Mouse (Mus musculus) lung, postnatal 25 days (tissue): ENCODE data around the gene Hrc.
A peak's percentile ranks its signal among the peaks of the same experiment; 100 is the strongest.

Experiments used
- DNase-seq: peaks from one replicate; pipeline ENCODE4 v3.0.0; 2022; ENCODE audit warnings: low spot score

The Hrc gene

DNA sequence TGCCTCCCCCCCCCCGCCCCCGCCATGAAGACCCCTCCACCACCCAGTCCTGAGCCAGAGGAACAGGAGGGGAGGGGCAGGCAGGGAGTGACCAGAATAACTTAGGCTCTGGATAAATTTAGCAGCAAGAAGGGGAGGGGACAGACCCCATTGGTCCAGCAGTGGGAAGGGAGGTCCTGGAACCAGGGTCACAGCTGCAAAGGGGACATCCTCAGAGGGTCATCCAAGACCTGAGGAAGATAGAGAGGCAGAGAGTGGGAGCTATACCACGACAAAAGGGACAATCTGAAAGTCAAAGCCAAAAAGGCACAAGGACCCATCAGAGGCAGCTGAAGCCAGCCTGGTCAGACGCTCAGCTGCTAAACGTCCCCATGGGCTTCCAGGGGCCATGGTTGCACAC lies at the start of gene Hrc:
Gene Hrc, plus strand, starts transcription at position 235 of the 400 bp plus-strand sequence.
- no peak for DNase-seq

DNA sequence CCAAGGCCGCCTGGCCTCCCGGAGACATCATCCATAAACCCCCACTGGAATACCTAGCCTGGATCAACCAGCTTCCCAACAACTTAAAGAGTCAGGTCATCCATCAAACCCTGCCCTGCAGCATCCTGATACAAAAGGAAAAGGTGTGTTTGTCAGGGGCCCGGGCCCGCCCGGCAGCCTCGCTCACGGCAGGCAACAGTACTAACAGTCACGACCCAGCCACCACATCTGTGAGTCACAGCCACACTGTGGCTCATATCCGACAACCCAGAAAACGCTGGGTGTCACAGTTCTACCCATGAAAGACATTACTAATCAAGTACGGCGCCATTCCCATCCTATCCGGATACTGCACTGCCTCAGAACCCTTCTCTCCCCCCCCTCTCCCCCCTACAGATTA lies 48.6 kb upstream of the Hrc start:
- DNase-seq, result no peak

DNA sequence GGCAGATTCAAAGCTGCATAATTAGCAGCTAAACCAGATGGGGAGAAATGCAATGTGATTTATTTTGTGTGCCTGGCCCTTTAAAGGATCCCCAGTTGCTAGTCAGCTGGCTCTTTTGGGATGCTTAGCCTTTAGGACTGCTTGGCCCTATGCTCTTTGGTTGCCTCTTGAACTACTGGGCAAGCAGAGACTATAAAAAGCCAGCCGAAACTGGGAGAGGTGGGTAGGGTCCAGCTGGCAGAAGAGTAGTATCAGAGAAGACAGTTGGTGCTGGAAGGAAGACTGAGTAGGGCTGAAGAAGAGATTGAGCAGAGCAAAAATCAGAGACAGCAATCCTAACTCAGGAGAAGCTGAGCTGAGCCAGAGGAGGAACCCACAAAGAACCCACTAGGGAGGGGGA lies 38.5 kb upstream of the Hrc start:
- DNase-seq, result no peak

DNA sequence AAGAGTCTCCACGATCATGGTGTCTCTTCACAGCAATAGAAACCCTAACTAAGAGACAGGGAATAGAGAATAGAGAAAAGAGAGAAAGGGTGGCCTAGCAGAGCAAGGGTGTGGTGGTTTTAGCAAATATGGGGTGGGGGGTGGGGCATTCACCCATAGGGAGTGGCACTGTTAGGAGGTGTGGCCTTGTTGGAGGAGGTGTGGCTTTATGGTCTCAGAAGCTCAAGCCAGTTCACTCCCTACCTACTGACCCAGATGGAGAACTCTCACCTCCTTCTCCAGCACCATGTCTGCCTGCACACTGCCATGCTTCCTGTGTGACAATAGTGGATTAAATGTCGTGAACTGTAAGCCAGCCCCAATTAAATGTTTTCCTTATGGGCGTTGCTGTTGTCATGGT lies 37.5 kb upstream of the Hrc start:
- no peak for DNase-seq

DNA sequence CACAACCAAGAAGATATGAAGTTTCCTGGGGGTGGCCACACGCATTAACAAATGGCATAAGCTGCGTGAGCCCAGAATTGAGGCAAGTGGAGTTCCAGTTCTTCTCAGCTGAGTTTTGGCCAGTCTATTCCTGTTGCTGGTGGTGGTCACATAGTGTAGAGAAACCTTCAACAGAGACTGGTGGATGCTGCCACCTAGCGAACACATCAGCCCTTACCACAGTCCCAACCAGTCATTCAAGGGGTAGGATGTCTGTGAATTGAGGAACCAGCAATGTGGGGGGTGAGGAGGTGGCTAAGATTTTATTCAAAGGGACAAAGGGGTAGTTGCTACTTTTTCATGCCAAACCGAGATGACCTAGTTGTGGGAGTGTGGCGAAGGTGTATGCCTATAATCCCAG lies 35.3 kb upstream of the Hrc start:
- DNase-seq, result peak; percentile 56

DNA sequence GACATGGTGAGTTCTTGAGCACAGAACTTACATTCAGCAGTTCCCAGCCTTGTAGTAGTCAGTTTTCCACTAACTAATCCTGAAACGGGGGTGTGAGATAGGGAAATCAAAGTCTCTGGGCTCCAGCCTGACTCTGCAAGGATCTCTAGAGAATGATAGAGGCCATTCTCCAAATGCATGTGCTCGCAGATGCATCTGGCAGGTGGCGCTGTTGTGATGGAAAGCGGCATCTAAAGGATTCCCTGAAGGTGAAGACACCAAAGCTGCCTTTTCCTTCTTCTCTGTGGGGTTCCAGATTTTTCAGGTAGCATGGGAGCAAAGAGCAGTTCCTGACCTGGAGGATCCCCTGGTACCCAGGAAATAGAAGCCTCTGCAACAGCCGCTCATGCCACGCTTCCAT lies 34.8 kb upstream of the Hrc start:
- peak; percentile 62 for DNase-seq

DNA sequence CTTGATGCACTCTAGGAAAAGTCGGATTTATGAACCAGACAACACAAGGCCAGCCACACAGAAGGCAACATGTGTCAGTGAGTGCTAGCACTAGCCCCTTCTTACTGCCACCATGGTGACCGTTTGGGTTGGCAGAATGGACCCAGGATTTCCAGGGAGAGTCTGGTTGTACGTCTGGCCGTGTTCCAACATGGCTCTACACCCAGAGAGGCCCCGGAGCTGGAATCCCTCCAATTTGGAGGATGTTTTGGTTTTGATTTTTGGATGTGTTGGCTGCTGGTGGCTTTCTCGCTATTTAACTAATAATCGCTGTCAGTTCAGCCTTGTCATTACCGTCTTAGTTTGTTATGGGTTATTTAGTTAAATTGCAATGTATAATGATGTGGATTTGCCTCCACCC lies 32.5 kb upstream of the Hrc start:
- DNase-seq, result no peak

DNA sequence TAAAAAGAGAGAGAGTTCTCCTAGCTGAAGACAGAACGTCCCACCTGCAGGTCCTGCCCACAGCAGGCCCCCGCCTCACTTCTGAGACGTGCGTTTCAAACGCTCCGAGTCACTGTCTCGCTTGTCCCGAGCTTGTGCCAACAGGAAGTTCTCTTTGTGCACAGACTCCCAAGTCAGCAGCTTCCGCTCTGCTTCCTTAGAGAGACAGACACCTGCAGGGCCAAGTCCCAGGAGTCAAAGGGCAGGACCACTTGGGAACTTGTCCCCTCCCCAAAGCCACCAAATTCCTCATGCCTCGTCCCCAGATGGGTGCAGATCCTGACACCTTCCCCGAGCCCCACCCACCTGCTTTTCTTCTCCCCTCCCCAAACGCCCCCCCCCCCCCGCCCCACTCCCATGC lies 30.2 kb upstream of the Hrc start:
- DNase-seq, result no peak

DNA sequence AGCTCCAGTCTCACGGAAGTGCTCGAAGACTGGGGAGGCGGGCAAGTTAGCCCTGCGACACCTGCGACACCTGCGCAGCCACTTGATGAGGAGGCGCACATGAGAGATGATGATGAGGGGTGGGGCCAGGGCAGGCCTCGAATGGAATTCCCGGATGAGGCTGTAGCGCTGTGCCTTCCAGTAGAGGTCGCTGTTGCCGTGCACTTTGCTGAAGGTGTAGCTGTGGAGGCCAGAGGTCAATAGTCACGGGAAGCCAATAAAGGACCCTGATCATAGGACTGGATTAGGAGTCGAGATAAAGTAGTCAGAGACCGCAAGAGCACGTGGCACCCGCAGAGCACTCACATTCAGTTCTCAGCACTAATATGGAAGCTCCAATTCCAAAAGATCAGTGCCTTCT lies 29.8 kb upstream of the Hrc start:
- peak; percentile 79 for DNase-seq

DNA sequence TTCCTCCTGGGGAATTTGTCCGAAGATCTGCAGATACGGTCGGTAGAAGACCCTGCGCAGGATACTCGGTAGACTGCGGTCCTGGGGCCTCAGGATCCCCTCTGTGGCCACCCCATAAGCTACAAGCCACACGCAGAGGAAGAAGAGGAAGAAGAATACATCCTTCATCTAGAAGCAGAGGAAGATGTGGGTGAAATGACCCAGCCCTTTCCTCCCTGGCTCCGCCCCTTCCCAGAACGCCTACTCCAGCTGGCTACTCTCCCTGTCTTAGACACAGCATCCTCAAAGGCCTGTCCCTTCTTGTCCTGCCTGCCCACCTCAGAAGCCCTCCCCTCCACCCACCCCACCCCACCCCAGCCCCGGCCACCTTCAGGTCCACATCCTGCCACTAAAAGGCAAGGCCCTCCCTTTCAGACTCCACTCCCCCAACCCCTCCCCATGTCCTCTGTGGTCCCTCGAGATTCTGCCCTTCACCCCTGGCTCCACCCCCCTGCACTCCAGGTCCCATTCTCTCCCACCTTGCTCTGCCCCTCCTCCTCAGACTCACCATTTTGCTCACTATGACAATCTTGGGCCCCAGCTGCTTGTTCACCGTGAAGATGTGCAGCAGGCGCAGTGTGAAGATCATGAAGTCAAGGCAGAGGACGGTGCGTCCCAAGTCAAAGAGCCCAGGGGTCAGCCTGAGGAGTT lies 26.4 kb upstream of the Hrc start:
- DNase-seq, result no peak

DNA sequence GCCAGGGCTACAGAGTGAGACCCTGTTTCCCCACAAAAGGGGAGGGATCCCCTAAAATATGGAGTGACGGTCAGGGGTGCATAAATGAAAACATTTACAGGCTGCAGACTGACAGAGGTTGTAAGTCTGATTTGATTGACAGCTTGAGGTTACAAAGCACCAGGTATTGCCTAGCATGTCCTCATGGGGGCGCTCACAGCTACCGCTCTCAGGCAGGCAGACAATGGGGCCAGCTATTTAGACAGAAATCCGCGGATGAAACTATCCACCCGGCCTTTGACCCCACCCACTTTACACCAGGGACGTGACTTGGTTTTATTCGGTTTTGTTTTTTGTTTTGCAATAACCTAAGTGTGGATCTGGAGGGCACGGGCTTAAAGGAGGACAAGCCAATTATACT lies 25.6 kb upstream of the Hrc start:
- DNase-seq, result peak; percentile 52

DNA sequence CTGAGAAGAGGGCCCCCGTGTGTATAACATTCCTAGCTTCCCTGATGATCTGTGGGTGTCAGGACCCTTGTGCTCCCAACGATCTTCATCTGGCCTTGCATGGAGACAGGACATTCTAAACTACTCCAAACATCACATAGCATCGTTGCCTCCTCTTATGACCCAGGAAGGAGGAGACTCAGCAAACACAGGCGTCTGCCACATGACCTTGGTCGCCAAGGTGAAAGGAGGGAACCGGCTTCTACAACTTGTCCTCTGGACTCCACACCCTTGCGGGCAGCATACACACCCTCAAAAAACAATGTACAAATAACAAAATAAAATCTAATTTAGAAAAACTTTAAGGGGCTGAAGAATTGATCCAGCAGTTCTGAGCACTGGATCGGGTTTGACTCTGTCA lies 23.1 kb upstream of the Hrc start:
- no peak for DNase-seq

DNA sequence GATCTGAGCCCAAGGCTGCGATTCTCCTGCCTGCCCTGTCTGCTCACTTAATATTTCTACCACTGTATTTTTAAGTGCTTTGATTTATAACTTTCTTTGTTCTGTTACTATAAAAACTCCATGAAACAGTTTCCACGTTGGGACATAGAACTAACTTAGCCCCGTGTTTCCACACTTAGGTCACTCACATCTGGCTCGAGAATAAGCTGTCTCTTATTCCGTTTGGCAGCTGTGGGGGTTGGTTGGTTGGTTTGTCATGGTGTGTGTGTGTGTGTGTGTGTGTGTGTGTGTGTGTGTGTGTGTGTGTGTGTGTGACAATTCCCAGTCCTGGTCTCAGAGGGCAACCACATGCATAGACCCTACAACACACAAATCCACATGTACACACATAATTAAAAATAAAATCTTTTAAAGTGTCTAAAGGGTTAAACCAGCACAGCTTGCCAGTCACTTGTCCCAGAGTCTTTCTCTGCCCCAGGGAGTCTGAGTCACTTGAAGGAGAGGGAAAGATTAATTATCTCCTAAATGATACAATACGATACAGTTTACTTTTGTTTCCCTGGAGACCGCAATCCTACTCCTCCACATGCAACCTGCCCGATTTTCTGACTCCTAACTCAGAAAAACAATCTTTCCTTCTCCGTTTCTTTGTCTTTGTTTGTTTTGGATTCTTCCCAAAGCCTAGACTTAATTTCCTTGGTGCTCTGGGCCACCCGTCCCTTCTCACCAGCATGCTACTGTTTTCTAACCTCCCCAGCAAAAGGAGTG lies 22.2 kb upstream of the Hrc start:
- no peak for DNase-seq

DNA sequence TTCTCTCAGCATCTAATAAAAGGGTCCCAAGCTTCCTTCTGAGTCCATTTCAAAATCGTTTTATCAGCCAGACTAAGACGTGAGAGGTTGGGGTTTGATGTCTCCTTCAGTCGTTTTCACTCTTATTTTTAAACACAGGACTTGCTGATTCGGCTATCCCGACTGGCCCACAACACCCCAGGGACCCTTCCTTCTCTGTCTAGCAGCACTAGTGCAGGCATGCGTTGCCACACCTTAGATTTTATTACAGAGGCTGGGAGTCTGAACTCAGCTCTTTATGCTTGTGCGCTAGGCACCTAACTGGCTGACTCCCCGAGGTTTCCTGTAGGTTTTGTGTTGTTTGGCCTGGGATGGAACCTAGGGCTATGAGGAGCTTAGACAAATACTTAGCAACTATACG lies 21.6 kb upstream of the Hrc start:
- no peak for DNase-seq

DNA sequence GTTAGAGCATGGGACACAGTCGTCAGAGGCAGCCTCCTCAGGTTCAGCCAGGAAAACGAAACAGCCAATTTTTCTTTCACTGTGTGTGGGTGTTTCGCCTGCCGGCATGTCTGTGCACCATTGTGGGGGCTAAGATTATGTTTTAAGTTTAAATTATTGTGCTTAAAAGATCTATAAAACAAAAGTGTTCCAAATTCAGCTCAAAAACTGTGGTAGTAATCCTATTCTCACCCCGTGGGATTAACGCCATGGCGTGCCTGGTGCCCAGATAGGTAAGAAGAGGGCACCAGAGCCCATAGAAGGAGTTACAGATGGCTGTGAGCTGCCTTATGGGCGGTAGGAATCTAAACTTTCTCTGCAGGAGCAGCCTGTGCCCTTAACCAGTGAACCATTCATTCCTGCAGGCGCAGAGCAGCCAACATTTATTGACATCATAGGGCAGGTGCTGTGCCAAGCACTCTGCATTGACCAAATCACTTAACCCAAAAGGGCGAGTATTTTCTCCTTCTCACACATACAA lies 19.8 kb upstream of the Hrc start:
- no peak for DNase-seq

DNA sequence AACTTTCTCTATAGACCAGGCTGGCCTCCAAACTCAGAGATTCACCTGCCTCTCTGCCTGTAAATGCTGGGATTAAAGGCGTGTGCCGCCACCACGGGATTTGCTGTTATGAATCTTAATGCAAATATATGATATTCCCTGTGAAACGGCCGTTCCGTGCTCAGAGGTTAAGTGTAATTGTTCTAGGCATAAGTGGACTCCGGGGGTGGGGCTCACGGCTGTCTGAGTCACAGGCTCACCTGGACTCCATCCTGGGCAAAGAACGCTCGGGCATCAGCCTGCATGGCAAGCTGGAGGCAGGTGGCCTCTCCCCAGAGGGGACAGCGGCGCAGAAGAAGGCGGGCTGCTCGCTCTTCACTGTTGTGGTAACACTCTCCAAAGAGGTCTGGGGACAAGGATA lies 18.6 kb upstream of the Hrc start:
- DNase-seq, result no peak

DNA sequence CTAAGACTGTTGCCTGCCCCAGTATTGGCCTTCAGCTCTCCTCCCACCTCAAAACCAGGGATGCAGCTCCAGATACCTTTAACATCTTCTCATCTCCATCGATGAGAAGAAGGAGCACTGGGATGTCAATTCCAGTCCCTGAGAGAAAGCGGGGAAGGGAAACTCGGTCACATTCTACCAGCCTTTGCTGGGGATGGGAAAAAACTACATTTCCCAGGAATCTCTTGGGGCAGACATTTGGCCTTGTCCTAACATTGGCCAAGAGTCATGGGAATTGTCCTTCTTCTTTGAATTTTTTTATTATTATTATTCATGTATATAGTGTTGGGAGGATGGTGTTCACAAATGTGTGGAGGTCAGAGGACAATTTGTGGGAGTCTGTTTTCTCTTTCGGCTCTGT lies 12.8 kb upstream of the Hrc start:
- DNase-seq, result no peak

DNA sequence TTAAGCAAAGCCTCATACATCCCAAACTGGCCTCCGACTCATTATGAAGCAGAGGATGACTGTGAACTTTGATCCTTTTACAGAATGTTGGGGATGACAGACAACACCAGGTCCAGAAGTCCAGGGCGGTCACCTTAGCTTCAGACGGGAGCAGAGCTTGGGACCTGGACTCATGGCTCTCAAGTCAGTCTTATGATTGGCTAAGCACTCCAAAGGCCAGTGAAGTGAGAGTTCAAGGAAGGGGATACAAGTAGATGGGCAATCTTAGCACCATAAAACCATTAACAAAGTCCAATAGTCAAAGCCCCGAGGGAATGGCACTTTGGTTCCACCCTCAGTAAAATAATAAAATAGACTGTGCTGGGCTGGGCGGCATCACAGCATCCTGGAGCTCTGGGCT lies 12.0 kb upstream of the Hrc start:
- no peak for DNase-seq

DNA sequence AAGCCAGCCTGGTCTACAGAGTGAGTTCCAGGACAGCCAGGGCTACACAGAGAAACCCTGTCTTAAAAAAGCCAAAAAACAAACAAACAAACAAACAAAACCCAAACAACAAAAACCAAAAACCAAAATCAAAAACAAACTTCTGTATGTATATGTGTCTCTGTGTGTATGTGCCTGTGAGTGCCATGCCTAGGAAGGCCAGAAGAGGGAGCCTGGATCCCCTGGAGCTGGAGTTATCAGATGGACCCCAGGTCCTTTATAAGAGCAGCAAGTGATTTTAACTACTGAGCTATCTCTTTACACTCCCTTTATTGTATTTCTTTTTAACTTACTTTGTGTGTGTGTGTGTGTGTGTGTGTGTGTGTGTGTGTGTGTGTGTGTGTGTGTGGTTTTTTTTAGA lies 9.3 kb upstream of the Hrc start:
- no peak for DNase-seq

DNA sequence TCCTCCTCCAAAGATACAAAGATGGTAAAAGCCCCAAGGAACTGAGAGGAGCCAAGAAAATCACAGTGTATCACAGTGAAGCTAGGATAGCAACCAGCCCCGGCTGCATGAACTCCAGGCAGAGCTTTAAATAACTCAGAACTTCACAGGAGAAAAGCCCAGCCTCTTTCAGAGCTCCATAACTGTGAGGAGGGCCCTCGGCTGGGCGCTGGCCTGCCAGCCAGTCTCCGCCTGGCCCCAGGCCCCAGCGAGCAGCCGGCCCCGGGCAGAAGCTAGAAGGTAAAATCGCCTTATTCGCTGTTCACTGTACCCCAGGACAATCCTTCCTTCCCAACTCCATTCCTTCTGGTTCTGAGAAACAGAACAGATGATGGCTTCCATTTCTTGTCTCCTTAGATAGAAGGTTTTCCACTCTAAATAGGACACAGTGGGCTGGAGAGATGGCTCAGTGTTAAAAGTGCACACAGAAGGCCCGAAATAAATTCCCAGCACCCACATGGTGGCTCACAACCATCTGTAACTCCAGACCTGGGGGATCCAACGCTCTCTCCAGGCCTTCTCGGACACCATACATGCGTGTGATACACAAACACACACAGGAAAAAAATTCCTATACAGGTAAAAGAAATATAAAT lies 6.1 kb upstream of the Hrc start:
- no peak for DNase-seq

DNA sequence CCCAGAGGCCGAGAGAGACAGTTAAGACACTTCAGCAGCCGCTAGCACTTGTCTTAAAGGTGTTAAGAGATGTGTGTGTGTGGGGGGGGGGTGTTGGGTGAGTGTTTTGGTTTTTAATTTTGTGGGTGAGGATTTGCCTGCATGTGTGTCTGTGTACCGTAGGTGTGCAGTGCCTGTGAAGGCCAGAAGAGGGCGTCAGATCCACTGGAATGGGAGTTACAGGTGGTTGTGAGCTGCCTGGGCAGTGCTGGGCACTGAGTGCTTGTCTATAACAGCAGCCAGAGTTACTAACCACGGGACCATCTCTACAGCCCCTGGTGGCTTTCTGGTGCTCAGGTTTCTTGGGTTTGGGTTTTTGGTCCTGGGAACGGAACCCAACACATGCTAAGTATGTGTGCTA lies 3.6 kb upstream of the Hrc start:
- no peak for DNase-seq

DNA sequence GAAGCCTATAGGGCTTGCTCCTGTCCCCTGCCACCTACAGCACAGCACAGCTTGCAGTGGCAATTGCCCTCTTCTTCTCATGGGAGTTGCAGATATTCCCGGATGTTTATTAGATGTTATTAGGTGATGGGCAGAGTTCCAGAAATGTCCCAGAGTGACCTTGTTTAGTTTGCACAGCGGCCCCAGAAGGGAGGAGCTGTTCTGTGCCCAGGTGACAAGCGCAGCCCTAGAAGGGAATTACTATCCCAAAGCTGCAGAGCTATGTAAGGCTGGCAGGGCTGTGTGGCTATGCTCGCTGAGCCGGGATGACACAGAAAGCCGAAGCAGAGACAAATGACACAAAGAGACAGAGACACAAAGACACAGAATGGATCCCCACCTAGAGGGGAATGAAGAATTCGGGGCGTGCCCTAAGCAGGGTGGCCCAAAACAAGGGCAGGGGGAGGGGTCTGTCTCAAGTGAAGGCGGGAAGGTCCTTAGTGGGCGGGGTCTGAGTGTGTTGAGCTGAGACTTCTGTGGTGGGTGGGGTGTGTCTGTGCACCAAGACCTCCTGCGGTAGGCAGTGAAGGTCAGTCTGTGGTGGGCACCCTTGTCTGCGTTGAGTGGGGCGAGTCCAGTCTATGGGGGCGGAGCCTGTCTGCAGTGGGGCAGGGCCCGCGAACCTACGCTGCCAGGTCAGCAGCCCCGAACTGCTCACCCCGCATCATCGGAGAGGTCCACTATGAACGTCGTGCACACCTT lies 2.2 kb upstream of the Hrc start:
- peak; percentile 67 for DNase-seq
